Mouse (Mus musculus): ENCODE data around the gene Akap13. TPM values are rescaled to one million over a fixed set of nuclear protein-coding genes. Genes with fewer than 3 reads are reported as not detected.
"Not testable (repeated sequence)": the region's sequence is repeated elsewhere in the genome, so short reads cannot be mapped to it uniquely, and the experiment has no call there.

Gene Akap13
- polyA plus RNA-seq, 1 experiment from 2014 or later, result 31.0 TPM

DNA sequence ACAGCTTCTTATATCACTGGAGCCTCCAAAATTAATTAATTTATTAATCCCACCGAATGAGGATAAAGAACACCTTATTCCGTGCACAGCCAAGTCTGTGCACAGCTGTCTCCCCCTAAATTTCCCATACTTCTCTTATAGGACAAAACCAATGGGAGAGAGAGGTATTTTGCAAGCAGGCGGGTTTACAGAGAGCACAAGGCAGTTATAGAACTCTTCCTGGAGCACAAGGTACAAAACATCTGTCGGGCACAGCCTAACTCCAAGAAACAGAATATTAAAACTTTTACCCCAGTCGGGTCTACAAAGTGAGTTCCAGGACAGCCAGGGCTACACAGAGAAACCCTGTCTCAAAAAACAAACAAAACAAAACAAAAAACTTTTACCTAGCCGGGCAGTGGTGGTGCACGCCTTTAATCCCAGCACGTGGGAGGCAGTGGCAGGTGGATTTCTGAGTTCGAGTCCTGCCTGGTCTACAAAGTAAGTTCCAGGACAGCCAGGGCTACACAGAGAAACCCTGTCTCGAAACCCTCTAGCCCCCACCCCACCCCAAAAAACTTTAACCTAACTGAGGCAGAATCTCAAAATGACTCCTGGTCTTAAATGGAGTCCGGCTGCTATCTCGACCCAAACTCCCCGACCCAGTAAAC is 326.1 kb downstream of the Akap13 start:
- WGBS, result 4% methylated on average over 13 of the region's 13 CpGs
- Histone ChIP-seq H3K9ac (ENCODE audit: low read length) (peak overlapping the region; percentile 58), H3K27me3 (ENCODE audit: control insufficient read depth, insufficient read depth, low read length) (no peaks in the 10 kb centered on the region), H3K4me3 (ENCODE audit: low read depth, low read length) (peak overlapping the region; percentile 37), H3K36me3 (ENCODE audit: control insufficient read depth, insufficient read depth, low read length) (no peaks in the 10 kb centered on the region), H3K9me3 (ENCODE audit: control insufficient read depth, low read length) (no peaks in the 10 kb centered on the region), H3K4me1 (replicated peaks; ENCODE audit: control insufficient read depth, insufficient read depth, low read length) (no peaks in the 10 kb centered on the region), H3K4me2 (ENCODE audit: low read depth, low read length, severe bottlenecking) (peak overlapping the region; percentile 50), H3K27ac (ENCODE audit: low read depth, low read length) (no peak overlapping the region)
- ATAC-seq (replicated peaks; ENCODE audit: low FRiP score) (peak; percentile 16; the same call in 1 of the 2 replicates), DNase-seq (ENCODE audit: low spot score) (no peak)

DNA sequence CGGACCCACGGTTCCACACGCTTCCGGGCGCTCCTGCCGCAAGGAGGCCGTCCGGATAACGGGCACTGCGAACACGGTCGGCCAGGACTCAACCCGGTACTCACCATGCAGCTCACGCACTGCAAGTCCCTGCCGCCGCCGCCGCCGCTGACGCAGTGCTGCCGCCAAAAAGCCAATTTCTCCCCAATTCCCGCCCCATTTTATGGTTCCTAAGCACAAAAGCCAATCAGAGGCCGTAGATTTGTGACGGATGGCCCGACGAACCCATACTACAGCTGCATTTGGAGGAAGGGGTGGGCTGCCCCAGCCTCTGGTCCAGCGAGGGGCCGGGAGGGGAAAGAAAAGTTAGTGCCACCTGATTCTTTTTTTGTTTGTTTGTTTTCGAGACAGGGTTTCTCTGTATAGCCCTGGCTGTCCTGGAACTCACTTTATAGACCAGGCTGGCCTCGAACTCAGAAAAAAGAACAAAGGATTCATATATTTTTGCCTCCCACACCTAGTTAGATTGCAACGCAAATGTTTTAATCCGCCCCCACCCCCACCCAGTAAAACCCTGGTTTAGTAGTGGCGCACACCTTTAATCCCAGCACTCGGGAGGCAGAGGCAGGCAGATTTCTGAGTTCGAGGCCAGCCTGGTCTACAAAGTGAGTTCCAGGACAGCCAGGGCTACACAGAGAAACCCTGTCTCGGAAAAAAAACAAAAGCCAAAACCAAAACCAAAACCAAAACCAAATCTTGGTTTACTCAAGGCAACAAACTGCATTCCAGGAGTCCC is 326.8 kb downstream of the Akap13 start:
- 12% methylated on average over 36 of the region's 36 CpGs for WGBS
- H3K4me2 ChIP-seq (ENCODE audit: low read depth, low read length, severe bottlenecking), result peak overlapping the region; percentile 50
- peak overlapping the region; percentile 37 for H3K4me3 ChIP-seq (ENCODE audit: low read depth, low read length)
- H3K9me3 ChIP-seq (ENCODE audit: control insufficient read depth, low read length), result no peaks in the 10 kb centered on the region
- H3K27ac ChIP-seq (ENCODE audit: low read depth, low read length), result no peak overlapping the region
- peak overlapping the region; percentile 58 for H3K9ac ChIP-seq (ENCODE audit: low read length)
- H3K27me3 ChIP-seq (ENCODE audit: control insufficient read depth, insufficient read depth, low read length), result no peaks in the 10 kb centered on the region
- H3K4me1 ChIP-seq (replicated peaks; ENCODE audit: control insufficient read depth, insufficient read depth, low read length), result no peaks in the 10 kb centered on the region
- peak; percentile 94 for ATAC-seq (replicated peaks; ENCODE audit: low FRiP score)
- no peaks in the 10 kb centered on the region for H3K36me3 ChIP-seq (ENCODE audit: control insufficient read depth, insufficient read depth, low read length)
- peak; percentile 93 for DNase-seq (ENCODE audit: low spot score)

DNA sequence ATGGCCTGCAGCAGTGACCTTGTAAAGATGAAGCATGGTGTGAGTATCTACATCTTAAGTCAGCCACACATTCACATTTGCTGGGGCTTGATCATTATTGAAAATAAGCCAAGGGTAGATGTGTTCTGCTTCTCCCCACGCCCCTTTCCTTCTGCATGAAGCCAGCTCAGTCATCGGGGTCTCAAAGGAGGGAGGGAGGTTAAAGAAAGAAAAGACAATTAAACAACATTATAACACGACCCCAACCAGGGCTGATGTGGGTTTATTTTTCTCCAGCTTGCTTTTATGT is 327.3 kb downstream of the Akap13 start:
- Histone ChIP-seq H3K27me3 (ENCODE audit: control insufficient read depth, insufficient read depth, low read length) (no peaks in the 10 kb centered on the region), H3K36me3 (ENCODE audit: control insufficient read depth, insufficient read depth, low read length) (no peaks in the 10 kb centered on the region), H3K9me3 (ENCODE audit: control insufficient read depth, low read length) (no peaks in the 10 kb centered on the region), H3K27ac (ENCODE audit: low read depth, low read length) (no peak overlapping the region), H3K9ac (ENCODE audit: low read length) (no peak overlapping the region), H3K4me1 (replicated peaks; ENCODE audit: control insufficient read depth, insufficient read depth, low read length) (no peaks in the 10 kb centered on the region), H3K4me2 (ENCODE audit: low read depth, low read length, severe bottlenecking) (no peak overlapping the region), H3K4me3 (ENCODE audit: low read depth, low read length) (no peak overlapping the region)
- ATAC-seq (replicated peaks; ENCODE audit: low FRiP score) (no peak), DNase-seq (ENCODE audit: low spot score) (no peak)
- WGBS, result 83% methylated on average over 3 of the region's 3 CpGs

DNA sequence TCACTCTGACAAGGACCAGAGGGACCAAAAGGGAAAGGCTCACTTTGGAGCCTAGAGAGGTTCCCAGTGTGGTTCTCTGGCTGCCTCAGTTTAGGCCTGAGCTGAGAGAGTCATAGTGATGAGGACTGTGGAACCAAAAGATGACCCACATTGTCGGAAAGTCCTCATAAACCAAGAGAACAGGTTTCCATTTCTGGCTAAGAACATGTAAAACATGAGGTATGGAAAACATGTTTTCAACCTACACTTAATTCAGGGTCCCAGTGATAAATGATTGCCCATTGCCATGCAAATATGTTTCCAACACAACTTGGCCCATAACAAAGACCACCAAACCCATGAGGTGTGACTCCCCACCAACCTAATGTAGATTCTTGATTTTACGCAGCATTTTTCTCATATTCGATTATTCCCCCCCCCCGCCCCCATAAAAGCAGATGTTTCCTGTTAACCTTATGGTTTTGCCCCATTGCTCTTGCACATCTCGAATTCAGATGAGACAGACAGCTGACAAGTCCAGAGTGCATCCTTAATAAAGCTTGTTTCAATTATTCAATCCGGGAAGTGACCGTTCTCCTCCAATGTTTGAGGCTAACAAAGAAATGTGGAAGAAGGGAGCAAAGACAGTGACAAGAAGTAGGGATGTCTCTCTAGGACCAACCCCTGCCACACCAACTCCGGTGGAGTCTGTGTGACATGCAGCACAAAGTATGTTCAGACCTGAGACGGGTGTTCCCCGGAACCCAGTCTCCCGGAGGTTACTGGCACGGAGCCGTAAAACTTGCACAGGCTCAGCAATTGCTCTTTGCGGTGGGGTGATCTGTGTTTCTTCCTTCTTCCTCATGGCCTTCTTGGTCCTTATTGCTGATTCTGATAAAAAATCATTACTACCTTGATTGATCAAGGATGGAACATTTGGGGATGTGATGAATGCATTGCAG is 330.3 kb downstream of the Akap13 start:
- WGBS, result 90% methylated on average over 14 of the region's 14 CpGs
- Histone ChIP-seq H3K4me2 (ENCODE audit: low read depth, low read length, severe bottlenecking) (no peak overlapping the region), H3K27me3 (ENCODE audit: control insufficient read depth, insufficient read depth, low read length) (no peaks in the 10 kb centered on the region), H3K27ac (ENCODE audit: low read depth, low read length) (no peak overlapping the region), H3K4me3 (ENCODE audit: low read depth, low read length) (no peak overlapping the region), H3K4me1 (replicated peaks; ENCODE audit: control insufficient read depth, insufficient read depth, low read length) (no peaks in the 10 kb centered on the region), H3K9me3 (ENCODE audit: control insufficient read depth, low read length) (no peaks in the 10 kb centered on the region), H3K9ac (ENCODE audit: low read length) (no peak overlapping the region), H3K36me3 (ENCODE audit: control insufficient read depth, insufficient read depth, low read length) (no peaks in the 10 kb centered on the region)
- ATAC-seq (replicated peaks; ENCODE audit: low FRiP score), result no peak
- DNase-seq (ENCODE audit: low spot score), result no peak

DNA sequence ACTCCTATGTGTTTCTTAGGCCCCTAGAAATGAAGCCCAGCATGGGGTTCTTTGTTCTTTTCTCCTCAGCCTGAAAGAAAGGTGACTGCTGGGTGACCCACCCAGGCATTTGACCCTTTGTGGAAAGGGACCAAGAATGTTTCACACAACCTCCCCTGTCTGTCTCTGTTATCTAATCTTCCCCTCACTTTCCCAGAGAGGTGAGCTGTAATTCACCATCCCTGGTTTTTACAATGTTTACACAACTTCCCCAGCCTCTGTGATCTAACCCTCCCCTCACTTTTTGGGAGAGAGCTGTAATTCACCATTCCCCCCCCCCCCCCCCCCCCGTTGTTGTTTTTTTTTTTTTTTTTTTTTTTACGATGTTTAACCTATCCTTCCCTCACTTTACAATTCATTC is 331.5 kb downstream of the Akap13 start:
- Histone ChIP-seq H3K9me3 (ENCODE audit: control insufficient read depth, low read length) (no peaks in the 10 kb centered on the region), H3K9ac (ENCODE audit: low read length) (no peak overlapping the region), H3K4me3 (ENCODE audit: low read depth, low read length) (no peak overlapping the region), H3K4me1 (replicated peaks; ENCODE audit: control insufficient read depth, insufficient read depth, low read length) (no peaks in the 10 kb centered on the region), H3K36me3 (ENCODE audit: control insufficient read depth, insufficient read depth, low read length) (no peaks in the 10 kb centered on the region), H3K4me2 (ENCODE audit: low read depth, low read length, severe bottlenecking) (no peak overlapping the region), H3K27ac (ENCODE audit: low read depth, low read length) (no peak overlapping the region), H3K27me3 (ENCODE audit: control insufficient read depth, insufficient read depth, low read length) (no peaks in the 10 kb centered on the region)
- 60% methylated on average over 1 of the region's 2 CpGs for WGBS
- ATAC-seq (replicated peaks; ENCODE audit: low FRiP score), result no peak
- DNase-seq (ENCODE audit: low spot score), result no peak

DNA sequence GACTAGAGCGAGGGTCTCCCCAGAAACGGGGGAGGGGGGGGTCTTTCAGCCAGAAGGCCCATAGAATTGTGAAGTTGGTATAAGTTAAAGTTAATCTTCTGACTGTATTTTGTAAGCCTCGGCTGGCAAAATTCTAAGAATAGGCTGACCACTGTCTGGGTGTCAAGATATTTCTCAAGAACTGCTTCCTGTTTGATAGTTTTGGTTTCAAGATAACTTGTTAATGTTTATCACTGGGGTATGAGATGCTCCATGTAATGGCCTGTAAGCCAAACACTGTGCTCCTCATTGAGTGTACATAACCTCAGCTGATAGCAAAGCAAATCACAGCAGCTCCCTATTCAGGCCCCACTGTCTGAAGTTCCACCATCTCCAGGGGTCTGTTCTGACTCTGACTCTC is 332.0 kb downstream of the Akap13 start:
- WGBS, result 78% methylated on average over 3 of the region's 3 CpGs
- no peak overlapping the region for H3K4me3 ChIP-seq (ENCODE audit: low read depth, low read length)
- no peak overlapping the region for H3K27ac ChIP-seq (ENCODE audit: low read depth, low read length)
- no peak for ATAC-seq (replicated peaks; ENCODE audit: low FRiP score)
- H3K4me2 ChIP-seq (ENCODE audit: low read depth, low read length, severe bottlenecking), result no peak overlapping the region
- H3K9ac ChIP-seq (ENCODE audit: low read length), result no peak overlapping the region
- H3K36me3 ChIP-seq (ENCODE audit: control insufficient read depth, insufficient read depth, low read length), result no peaks in the 10 kb centered on the region
- no peaks in the 10 kb centered on the region for H3K9me3 ChIP-seq (ENCODE audit: control insufficient read depth, low read length)
- H3K27me3 ChIP-seq (ENCODE audit: control insufficient read depth, insufficient read depth, low read length), result no peaks in the 10 kb centered on the region
- DNase-seq (ENCODE audit: low spot score), result no peak
- no peaks in the 10 kb centered on the region for H3K4me1 ChIP-seq (replicated peaks; ENCODE audit: control insufficient read depth, insufficient read depth, low read length)

DNA sequence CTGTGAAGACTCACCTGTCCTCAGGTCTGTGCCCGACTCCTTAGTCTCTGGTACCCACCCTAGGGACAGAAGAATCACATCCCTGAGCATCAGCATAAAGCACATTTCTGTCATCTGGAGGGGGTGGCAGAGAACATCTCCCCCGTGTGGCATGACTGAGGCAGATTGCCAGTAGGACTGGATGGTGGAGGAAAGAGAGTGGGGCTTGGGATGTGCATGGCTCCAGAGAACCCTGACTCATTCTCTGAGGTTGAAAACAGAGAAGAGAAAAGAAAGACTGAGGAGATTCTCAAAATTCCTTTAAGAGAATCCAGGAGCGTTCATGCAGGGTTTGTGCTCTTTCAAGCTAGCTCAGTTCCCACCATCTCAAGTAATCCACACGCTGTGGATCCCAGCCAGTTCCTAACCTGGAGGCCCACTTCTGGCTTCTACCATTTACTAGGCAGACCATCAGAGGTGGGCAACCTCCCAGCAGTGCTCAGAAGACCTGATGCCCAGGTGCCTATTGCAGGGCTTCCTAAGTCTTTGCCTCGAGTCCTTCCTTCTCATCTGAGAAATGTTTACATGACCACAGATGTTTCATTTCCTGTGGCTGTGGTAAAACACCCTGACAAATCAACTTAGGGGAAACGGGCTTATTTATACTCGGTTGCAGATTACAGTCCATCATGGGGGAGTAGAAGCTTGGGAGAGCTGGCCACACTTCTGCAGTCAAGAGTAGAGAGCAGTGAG is 332.9 kb downstream of the Akap13 start:
- ATAC-seq (replicated peaks; ENCODE audit: low FRiP score); DNase-seq (ENCODE audit: low spot score); H3K9me3 ChIP-seq (ENCODE audit: control insufficient read depth, low read length); H3K4me2 ChIP-seq (ENCODE audit: low read depth, low read length, severe bottlenecking); H3K9ac ChIP-seq (ENCODE audit: low read length); H3K27ac ChIP-seq (ENCODE audit: low read depth, low read length); H3K36me3 ChIP-seq (ENCODE audit: control insufficient read depth, insufficient read depth, low read length); H3K27me3 ChIP-seq (ENCODE audit: control insufficient read depth, insufficient read depth, low read length); H3K4me3 ChIP-seq (ENCODE audit: low read depth, low read length); H3K4me1 ChIP-seq (replicated peaks; ENCODE audit: control insufficient read depth, insufficient read depth, low read length): not testable (repeated sequence)
- 86% methylated on average over 4 of the region's 7 CpGs for WGBS

DNA sequence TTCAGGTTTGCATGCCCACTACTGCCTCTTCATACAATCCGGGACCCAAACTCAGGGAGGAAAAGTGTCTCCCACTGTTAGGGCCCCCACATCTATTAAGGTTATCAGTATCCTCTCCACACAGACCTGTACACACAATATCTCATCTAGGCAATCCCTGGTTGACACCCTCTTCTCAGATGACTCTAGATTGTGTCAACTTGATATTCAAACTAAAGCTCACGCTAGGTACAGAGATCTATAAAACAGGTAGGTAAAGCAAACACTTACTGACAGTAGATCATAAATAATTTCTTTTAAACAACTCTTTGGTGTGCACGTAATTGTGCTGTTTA is 333.4 kb downstream of the Akap13 start:
- H3K27me3 ChIP-seq (ENCODE audit: control insufficient read depth, insufficient read depth, low read length); ATAC-seq (replicated peaks; ENCODE audit: low FRiP score); H3K9ac ChIP-seq (ENCODE audit: low read length); H3K27ac ChIP-seq (ENCODE audit: low read depth, low read length); DNase-seq (ENCODE audit: low spot score); H3K9me3 ChIP-seq (ENCODE audit: control insufficient read depth, low read length); H3K36me3 ChIP-seq (ENCODE audit: control insufficient read depth, insufficient read depth, low read length); H3K4me1 ChIP-seq (replicated peaks; ENCODE audit: control insufficient read depth, insufficient read depth, low read length); H3K4me2 ChIP-seq (ENCODE audit: low read depth, low read length, severe bottlenecking); H3K4me3 ChIP-seq (ENCODE audit: low read depth, low read length): not testable (repeated sequence)
- WGBS, result 81% methylated on average over 3 of the region's 3 CpGs

Data from forebrain, embryonic 11.5 days (tissue).